Mouse (Mus musculus) cortical plate, adult 2 months (tissue): Measurements from ENCODE around the gene 2210010C04Rik.

Source experiments
- CTCF ChIP-seq: fragments of 200-500 bp; IDR thresholded peaks from 2 replicates; pipeline ENCODE4 v1.5.1; 2011; ENCODE audit warnings: mild to moderate bottlenecking, control low read depth, low read length; ENCODE audit not compliant: insufficient read depth; ENCODE audit errors: extremely low read depth
- POLR2A ChIP-seq: fragments of 200-500 bp; IDR thresholded peaks from 2 replicates; pipeline ENCODE4 v1.6.1; 2011; ENCODE audit warnings: mild to moderate bottlenecking, low read length, control low read depth; ENCODE audit not compliant: insufficient read depth; ENCODE audit errors: extremely low read depth

- no peak for TF ChIP-seq CTCF
- no peak for TF ChIP-seq POLR2A
Observed at GRCm38 (mm10) chr6:41078539-41079303, 43.4 kb upstream of the 2210010C04Rik start.
